Mouse (Mus musculus) heart, adult 2 months (tissue): ENCODE measurements around the gene Dzip1. TPM values are rescaled to one million over a fixed set of nuclear protein-coding genes. Genes with fewer than 3 reads are reported as not detected.

Experiments
- DNase-seq, 2 experiments: peaks; one replicate each; pipeline ENCODE4 v3.0.0; 2021
- H3K27ac ChIP-seq: fragments of 200-600 bp; 2 replicates; pipeline ENCODE4 v1.8.1; 2022
- H3K27me3 ChIP-seq: fragments of 200-500 bp; 2 replicates; pipeline ENCODE4 v1.6.1; 2012; ENCODE audit warnings: mild to moderate bottlenecking, low read length, inconsistent platforms, mixed read lengths; ENCODE audit not compliant: control insufficient read depth, insufficient read depth
- H3K36me3 ChIP-seq: fragments of 200-500 bp; 2 replicates; pipeline ENCODE4 v1.6.1; 2012; ENCODE audit warnings: low read length, inconsistent platforms; ENCODE audit not compliant: control insufficient read depth, insufficient read depth
- H3K4me1 ChIP-seq: fragments of 200-500 bp; 2 replicates; pipeline ENCODE4 v1.6.1; 2011; ENCODE audit warnings: low read length; ENCODE audit not compliant: control insufficient read depth, insufficient read depth
- H3K4me3 ChIP-seq: fragments of 200-600 bp; 2 replicates; pipeline ENCODE4 v1.8.1; 2022
- H3K79me2 ChIP-seq: fragments of 200-500 bp; replicated peaks from 2 replicates; pipeline ENCODE4 v1.6.1; 2012; ENCODE audit warnings: mild to moderate bottlenecking, inconsistent platforms, low read length, moderate library complexity, mixed read lengths; ENCODE audit not compliant: control insufficient read depth, insufficient read depth
- H3K9ac ChIP-seq: fragments of 200-500 bp; 2 replicates; pipeline ENCODE4 v1.6.1; 2012; ENCODE audit warnings: low read depth, mild to moderate bottlenecking, control low read depth, inconsistent platforms, low read length, mixed read lengths
- CTCF ChIP-seq: fragments of 200-600 bp; IDR thresholded peaks from 2 replicates; pipeline ENCODE4 v1.8.1; 2022; ENCODE audit warnings: antibody characterized with exemption, mild to moderate bottlenecking, moderate library complexity
- EP300 ChIP-seq: fragments of 200-500 bp; IDR thresholded peaks from 2 replicates; pipeline ENCODE4 v1.6.1; 2011; ENCODE audit warnings: low read depth, low read length, control low read depth; ENCODE audit not compliant: insufficient read depth
- POLR2A ChIP-seq: fragments of 200-500 bp; IDR thresholded peaks from 2 replicates; pipeline ENCODE4 v1.6.1; 2011; ENCODE audit warnings: mild to moderate bottlenecking, low read depth, low read length, control low read depth; ENCODE audit not compliant: insufficient read depth
- WGBS: fragments of 180-500 bp; shearing (Covaris S2); methylation state at CpG from one replicate; pipeline ENCODE4 v1.1.7; 2018; 5-methylcytosine and 5-hydroxymethylcytosine counted together
- intact Hi-C: fragments of 180-260 bp; cut with DNase I; formaldehyde crosslinking; loops from one replicate; pipeline ENCODE4 v1.15.1; 2025
- polyA plus RNA-seq: library from polyadenylated mRNA; depleted of rRNA; stranded (reverse); fragments of >200 nt; gene quantifications from 2 replicates; pipeline ENCODE4 v1.2.3, GENCODE M21; 2012
- total RNA-seq, 2 experiments: library from RNA; stranded (reverse); gene quantifications; 2 replicates each; pipeline ENCODE4 v1.2.3; 2021

Dzip1 gene
- total and polyA plus RNA-seq, 3 experiments, result 1.9 to 2.8 (median 2.2) TPM

DNA sequence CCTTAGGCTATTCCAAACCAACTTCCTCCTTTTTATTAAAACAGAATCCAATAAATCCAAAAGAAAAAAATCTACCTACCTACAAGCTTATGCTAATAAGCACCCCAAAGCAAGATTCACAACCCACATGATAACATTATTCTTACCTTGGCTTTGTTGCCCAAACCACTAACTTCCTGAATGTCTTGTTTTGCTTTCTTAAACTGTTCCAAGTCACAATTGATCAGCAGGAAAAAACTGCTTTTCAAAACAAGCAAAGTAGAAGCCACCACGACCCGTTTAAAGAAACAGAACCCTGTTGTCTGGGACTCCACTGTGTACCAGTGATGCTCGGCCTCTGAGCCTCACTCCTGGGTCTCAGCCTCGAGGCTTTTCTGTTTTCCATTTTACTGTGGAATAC, 60.4 kb downstream of the Dzip1 start:
- Histone ChIP-seq H3K79me2 (no peaks in the 10 kb centered on the region), H3K27ac (no peak overlapping the region), H3K27me3 (no peaks in the 10 kb centered on the region), H3K36me3 (no peaks in the 10 kb centered on the region), H3K9ac (no peak overlapping the region), H3K4me1 (no peaks in the 10 kb centered on the region), H3K4me3 (no peak overlapping the region)
- intact Hi-C loops, result no loop called here
- DNase-seq, result no peak
- WGBS, result 49% methylated on average over 4 of the region's 4 CpGs
- TF ChIP-seq CTCF (no peak), EP300 (no peak), POLR2A (no peak)

DNA sequence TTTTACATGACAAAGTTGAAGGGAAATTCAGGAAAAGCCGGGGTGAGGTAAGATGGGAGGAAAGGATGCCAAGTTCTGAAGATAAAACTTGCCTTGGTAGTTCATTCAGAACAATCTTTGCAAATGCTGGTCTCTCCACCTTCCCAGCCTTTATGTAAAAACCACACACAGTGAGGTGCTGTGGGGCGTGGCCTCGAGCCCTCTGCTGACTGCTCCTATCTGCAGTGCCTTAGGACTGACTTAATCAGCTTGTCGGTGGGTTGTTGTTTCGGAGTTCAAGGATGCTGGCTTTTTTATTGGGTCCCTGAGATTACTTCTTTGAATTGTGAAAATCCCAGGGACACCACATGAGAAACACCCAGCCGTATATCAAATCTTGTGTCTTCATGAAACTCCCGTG, 63.0 kb downstream of the Dzip1 start:
- no peak for DNase-seq
- Histone ChIP-seq H3K27me3 (no peaks in the 10 kb centered on the region; the same call in 1 of the 2 replicates), H3K9ac (no peak overlapping the region), H3K4me3 (no peak overlapping the region), H3K4me1 (no peaks in the 10 kb centered on the region), H3K36me3 (no peaks in the 10 kb centered on the region), H3K27ac (no peak overlapping the region), H3K79me2 (no peaks in the 10 kb centered on the region)
- TF ChIP-seq CTCF (no peak), POLR2A (no peak), EP300 (no peak)
- intact Hi-C loops, result no loop called here
- 45% methylated on average over 7 of the region's 7 CpGs for WGBS

DNA sequence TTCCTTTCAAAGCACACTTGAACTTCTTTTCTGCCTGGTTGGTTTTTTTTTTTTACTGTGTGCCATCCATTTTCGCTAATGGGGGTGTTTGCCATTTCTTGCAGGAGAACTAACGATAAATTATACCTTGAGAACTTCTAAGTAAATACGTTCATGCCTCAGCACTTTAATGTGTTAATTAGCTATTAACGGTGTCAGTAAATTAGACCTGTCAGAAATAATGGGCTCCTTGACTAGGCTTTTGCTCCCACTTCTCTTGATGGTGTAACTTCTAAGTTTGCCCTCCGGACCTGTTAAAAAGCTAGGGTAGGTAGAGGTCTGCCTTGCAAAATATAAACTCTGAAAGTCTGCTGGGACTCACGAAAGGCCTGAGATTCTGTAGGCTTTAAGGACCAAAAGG, 66.9 kb downstream of the Dzip1 start:
- H3K79me2 ChIP-seq, result no peaks in the 10 kb centered on the region
- no peak overlapping the region for H3K9ac ChIP-seq
- no peaks in the 10 kb centered on the region for H3K36me3 ChIP-seq
- no peak overlapping the region for H3K4me3 ChIP-seq
- peaks cover 2% of the 10 kb centered on the region for H3K4me1 ChIP-seq
- no peak for DNase-seq
- H3K27ac ChIP-seq, result no peak overlapping the region
- H3K27me3 ChIP-seq, result peaks cover 6% of the 10 kb centered on the region; the same call in 1 of the 2 replicates
- intact Hi-C loops, result no loop called here
- WGBS, result 77% methylated on average over 6 of the region's 6 CpGs
- no peak for TF ChIP-seq CTCF
- TF ChIP-seq EP300, result no peak
- TF ChIP-seq POLR2A, result no peak

DNA sequence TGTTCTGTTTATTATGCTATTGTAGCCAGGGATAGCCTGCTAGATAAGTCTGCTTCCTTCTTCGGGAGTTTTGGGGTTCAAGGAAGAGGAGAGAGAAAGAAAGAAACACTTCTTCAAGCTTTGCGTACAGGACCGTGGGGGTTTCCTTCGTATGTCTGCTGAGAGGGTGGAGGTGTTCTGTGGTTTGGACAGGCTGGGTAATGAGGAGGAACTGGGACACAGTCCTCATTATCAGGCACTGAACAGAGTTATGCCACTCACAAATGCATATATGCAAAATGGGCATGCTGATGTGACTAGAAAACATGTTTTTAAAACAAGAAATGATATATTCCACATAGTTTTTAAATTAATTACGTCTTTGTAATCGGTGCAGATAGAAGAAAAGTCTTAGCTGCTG, 68.7 kb downstream of the Dzip1 start:
- Histone ChIP-seq H3K27ac (no peak overlapping the region), H3K79me2 (no peaks in the 10 kb centered on the region), H3K4me1 (peaks cover 2% of the 10 kb centered on the region), H3K27me3 (peaks cover 6% of the 10 kb centered on the region; the same call in 1 of the 2 replicates), H3K36me3 (no peaks in the 10 kb centered on the region), H3K4me3 (no peak overlapping the region), H3K9ac (no peak overlapping the region)
- DNase-seq, result no peak
- WGBS, result 74% methylated on average over 6 of the region's 6 CpGs
- intact Hi-C loops, result no loop called here
- TF ChIP-seq CTCF (no peak), POLR2A (no peak), EP300 (no peak)

DNA sequence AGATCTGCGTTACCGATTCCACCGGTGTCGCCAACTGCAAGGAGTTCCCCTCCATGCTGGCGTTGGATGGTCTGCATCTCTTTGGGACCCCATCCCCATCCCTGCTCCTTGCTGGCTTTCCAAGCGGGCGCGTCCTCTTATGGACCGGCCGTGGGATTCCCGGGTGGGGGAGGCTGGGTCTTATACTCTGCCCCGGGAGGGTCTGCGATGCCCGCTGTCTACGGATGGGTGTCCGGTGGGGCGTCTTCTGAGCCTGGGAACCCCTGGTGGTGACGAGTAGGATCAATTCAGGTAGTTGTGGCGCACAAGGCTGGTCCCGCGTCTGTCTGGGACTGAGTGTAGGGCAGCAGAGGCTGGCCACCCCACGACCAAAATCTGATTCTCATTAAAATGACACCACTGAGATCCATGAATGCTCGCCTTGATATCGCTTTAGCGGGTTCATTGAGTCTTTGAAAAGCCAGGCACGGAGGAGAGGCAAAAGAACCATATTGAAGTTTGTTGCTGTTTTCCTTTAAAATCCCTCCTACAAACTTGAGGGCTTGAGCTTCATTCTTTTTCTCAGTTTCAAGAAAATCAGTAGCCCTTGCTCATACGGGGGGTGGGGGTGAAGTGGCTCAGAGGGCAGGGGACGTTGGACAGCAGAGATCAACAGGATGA, 70.0 kb downstream of the Dzip1 start:
- intact Hi-C loops, result no loop called here
- Histone ChIP-seq H3K4me3 (peak overlapping the region; percentile 45), H3K27ac (no peak overlapping the region), H3K4me1 (peaks cover 2% of the 10 kb centered on the region), H3K27me3 (peaks cover 6% of the 10 kb centered on the region; the same call in 1 of the 2 replicates), H3K9ac (no peak overlapping the region; the same call in 1 of the 2 replicates), H3K79me2 (no peaks in the 10 kb centered on the region), H3K36me3 (no peaks in the 10 kb centered on the region)
- DNase-seq, result peak in 1 of 2 experiments; percentile 15
- WGBS, result 3% methylated on average over 28 of the region's 28 CpGs
- TF ChIP-seq CTCF (0 out of 2 replicates have a peak, but pooled peaks have one; percentile 1), EP300 (no peak), POLR2A (no peak)

DNA sequence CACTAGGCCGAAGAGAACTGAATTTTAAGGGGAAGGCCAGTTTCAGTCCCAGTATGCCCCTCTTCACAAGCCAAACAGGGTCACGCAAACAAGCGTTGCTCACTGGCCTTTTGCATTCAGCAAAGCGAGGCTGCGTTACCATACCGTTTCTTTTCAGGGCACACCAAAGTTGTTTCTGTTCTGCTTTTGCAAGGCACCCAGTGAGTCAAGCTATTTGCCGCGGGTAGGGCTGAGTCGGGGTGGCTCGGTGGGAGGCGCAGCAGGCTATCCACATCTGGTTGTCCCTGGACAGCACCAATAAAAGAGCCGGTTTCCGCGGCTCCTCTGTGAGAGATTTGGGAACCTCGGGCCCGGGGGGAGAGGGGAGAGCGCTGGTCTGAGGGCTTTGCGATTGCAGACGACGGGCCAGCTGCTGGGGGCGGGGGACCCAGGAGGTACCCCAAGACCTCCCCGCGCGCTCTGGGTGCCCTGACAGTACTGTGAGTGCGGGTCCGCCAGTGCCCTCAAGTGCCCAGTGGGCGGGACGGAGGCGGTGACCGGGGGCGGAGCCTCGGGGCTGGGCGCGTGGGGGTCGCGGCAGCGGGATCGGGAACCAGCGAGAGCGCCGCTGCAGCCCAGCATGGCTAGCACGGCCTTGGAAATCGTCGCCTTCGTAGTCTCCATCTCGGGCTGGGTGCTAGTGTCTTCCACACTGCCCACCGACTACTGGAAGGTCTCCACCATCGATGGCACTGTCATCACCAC, 70.7 kb downstream of the Dzip1 start:
- intact Hi-C loops, result no loop called here
- TF ChIP-seq CTCF (no peak), EP300 (no peak), POLR2A (no peak)
- DNase-seq, result peak; percentile 47 to 55

More for the DNA sequence above, 70.7 kb downstream of the Dzip1 start:
- 5% methylated on average over 48 of the region's 48 CpGs for WGBS
- H3K4me1 ChIP-seq, result peaks cover 2% of the 10 kb centered on the region
- peak overlapping the region; percentile 45 for H3K4me3 ChIP-seq
- no peak overlapping the region for H3K27ac ChIP-seq
- peaks cover 6% of the 10 kb centered on the region; the same call in 1 of the 2 replicates for H3K27me3 ChIP-seq
- peak overlapping the region; percentile 8; the same call in 1 of the 2 replicates for H3K9ac ChIP-seq
- no peaks in the 10 kb centered on the region for H3K79me2 ChIP-seq
- H3K36me3 ChIP-seq, result no peaks in the 10 kb centered on the region
